8 mouse cellular contexts compared by ENCODE assay signal in the genomic region with DNA sequence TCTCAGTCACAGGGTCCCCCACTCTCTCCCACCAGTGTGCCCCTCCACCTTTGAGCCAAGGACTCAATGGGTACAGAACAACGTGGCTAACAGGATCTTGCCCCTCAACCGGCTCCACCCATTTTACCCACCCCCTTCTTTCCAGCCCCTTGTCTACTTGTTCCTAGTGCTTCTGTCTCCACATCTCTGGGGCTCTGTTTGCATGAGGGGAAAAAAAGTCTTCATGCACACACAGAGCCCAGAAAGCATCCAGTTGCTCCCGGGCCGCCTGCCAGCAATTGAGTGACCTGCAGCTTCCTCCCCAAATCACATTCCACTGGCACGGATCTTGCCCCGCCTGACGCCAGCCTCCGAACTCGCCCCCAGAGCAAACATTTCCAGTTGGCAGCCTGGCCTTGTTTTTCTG. TPM values are rescaled to one million over a fixed set of nuclear protein-coding genes. Genes with fewer than 3 reads are reported as not detected.
DNase-seq lines count a peak whose midpoint lies in the region; ATAC-seq and TF ChIP-seq lines count a peak whose summit lies in the region.

No protein-coding gene starts in this region.

- no peak for TF ChIP-seq CTCF in embryonic fibroblast, embryonic 13.5 days (IDR thresholded peaks at IDR 0.05; ENCODE audit: borderline replicate concordance, insufficient read depth, low read length)
- no peak for TF ChIP-seq CTCF in kidney, postnatal 0 days (IDR thresholded peaks at IDR 0.05; ENCODE audit: low read depth)

- peak overlapping the region; percentile 14; the same call in 1 of the 2 replicates for H3K4me2 ChIP-seq in heart, embryonic 11.5 days
- no peak overlapping the region for H3K4me2 ChIP-seq in kidney, postnatal 0 days (ENCODE audit: low read length)
- 0 out of 2 replicates have a peak overlapping the region, but pooled peaks have one; percentile 8 for H3K4me2 ChIP-seq in limb, embryonic 12.5 days
- no peak overlapping the region for H3K4me2 ChIP-seq in neural tube, embryonic 14.5 days (ENCODE audit: low read depth, low read length)

- 20% methylated on average over 9 of the region's 9 CpGs for WGBS in heart, embryonic 11.5 days (ENCODE audit: insufficient replicate concordance)
- 4% methylated on average over 9 of the region's 9 CpGs for WGBS in kidney, postnatal 0 days
- WGBS in limb, embryonic 12.5 days = 24% methylated on average over 9 of the region's 9 CpGs
- WGBS in neural tube, embryonic 14.5 days = 25% methylated on average over 9 of the region's 9 CpGs

- TF ChIP-seq POLR2A in embryonic fibroblast, embryonic 13.5 days (IDR thresholded peaks at IDR 0.05; ENCODE audit: low read depth, low read length) = no peak

- peak overlapping the region; percentile 1; the same call in 1 of the 2 replicates for H3K9ac ChIP-seq in heart, embryonic 11.5 days (ENCODE audit: low read depth, low read length)
- H3K9ac ChIP-seq in kidney, postnatal 0 days (ENCODE audit: low read depth, low read length) = no peak overlapping the region
- no peak overlapping the region for H3K9ac ChIP-seq in limb, embryonic 12.5 days (replicated peaks)
- no peak overlapping the region for H3K9ac ChIP-seq in neural tube, embryonic 14.5 days (replicated peaks; ENCODE audit: low read depth, low read length)

- peak; percentile 33 for DNase-seq in cerebellum, adult 11 months
- DNase-seq in kidney, postnatal 0 days (ENCODE audit: low spot score) = peak; percentile 87
- peak; percentile 92 to 94 for DNase-seq in urinary bladder, postnatal 4 days (ENCODE audit: low spot score in 2 of 2)

- no peaks in the 10 kb centered on the region for H3K9me3 ChIP-seq in heart, embryonic 11.5 days (replicated peaks; ENCODE audit: control insufficient read depth, low read length)
- no peaks in the 10 kb centered on the region for H3K9me3 ChIP-seq in kidney, postnatal 0 days (replicated peaks; ENCODE audit: low read length)
- H3K9me3 ChIP-seq in limb, embryonic 12.5 days = no peaks in the 10 kb centered on the region
- no peaks in the 10 kb centered on the region for H3K9me3 ChIP-seq in neural tube, embryonic 14.5 days (ENCODE audit: control insufficient read depth, low read length)

- H3K4me1 ChIP-seq in embryonic fibroblast, embryonic 13.5 days (ENCODE audit: control insufficient read depth, insufficient read depth, low read length) = peaks cover 12% of the 10 kb centered on the region; the same call in 1 of the 2 replicates
- peaks cover 35% of the 10 kb centered on the region for H3K4me1 ChIP-seq in heart, embryonic 11.5 days (ENCODE audit: control insufficient read depth, insufficient read depth, low read length)
- H3K4me1 ChIP-seq in kidney, postnatal 0 days (replicated peaks; ENCODE audit: insufficient read depth, low read length) = peaks cover 30% of the 10 kb centered on the region; the same call in 1 of the 2 replicates
- H3K4me1 ChIP-seq in limb, embryonic 12.5 days (replicated peaks) = peaks cover 56% of the 10 kb centered on the region
- no peaks in the 10 kb centered on the region for H3K4me1 ChIP-seq in neural tube, embryonic 14.5 days (ENCODE audit: control insufficient read depth, insufficient read depth, low read length)

- no peak for ATAC-seq in cerebellum, adult (ENCODE audit: insufficient number of reproducible peaks, low FRiP score, low TSS enrichment)
- no peak; the same call in 1 of the 2 replicates for ATAC-seq in heart, embryonic 11.5 days (replicated peaks; ENCODE audit: insufficient number of reproducible peaks, low FRiP score, low TSS enrichment)
- no peak for ATAC-seq in kidney, postnatal 0 days (replicated peaks; ENCODE audit: low FRiP score, low read depth)
- no peak for ATAC-seq in limb, embryonic 12.5 days (ENCODE audit: insufficient number of reproducible peaks, insufficient read depth, low FRiP score, low TSS enrichment, low read depth)
- ATAC-seq in neural tube, embryonic 14.5 days (ENCODE audit: low read depth) = peak; percentile 87

- H3K27me3 ChIP-seq in heart, embryonic 11.5 days (ENCODE audit: control insufficient read depth, insufficient read depth, low read length) = peaks cover 2% of the 10 kb centered on the region; the same call in 1 of the 2 replicates
- no peaks in the 10 kb centered on the region for H3K27me3 ChIP-seq in kidney, postnatal 0 days (ENCODE audit: insufficient read depth, low read length)
- peaks cover 27% of the 10 kb centered on the region for H3K27me3 ChIP-seq in limb, embryonic 12.5 days
- 0 out of 2 replicates have a peak, but pooled peaks cover 4% of the 10 kb centered on the region for H3K27me3 ChIP-seq in neural tube, embryonic 14.5 days (ENCODE audit: control insufficient read depth, insufficient read depth, low read length)

- peak overlapping the region; percentile 76 for H3K27ac ChIP-seq in embryonic fibroblast, embryonic 13.5 days (ENCODE audit: insufficient read depth, low read length)
- H3K27ac ChIP-seq in heart, embryonic 11.5 days (ENCODE audit: low read depth, low read length) = peak overlapping the region; percentile 85
- peak overlapping the region; percentile 76 for H3K27ac ChIP-seq in kidney, postnatal 0 days
- peak overlapping the region; percentile 89 for H3K27ac ChIP-seq in limb, embryonic 12.5 days
- H3K27ac ChIP-seq in neural tube, embryonic 14.5 days (ENCODE audit: low read depth, low read length) = peak overlapping the region; percentile 70

- H3K4me3 ChIP-seq in embryonic fibroblast, embryonic 13.5 days (ENCODE audit: insufficient read depth, low read length) = no peak overlapping the region
- H3K4me3 ChIP-seq in heart, embryonic 11.5 days (ENCODE audit: low read depth, low read length) = no peak overlapping the region
- H3K4me3 ChIP-seq in kidney, postnatal 0 days (replicated peaks; ENCODE audit: low read depth, low read length) = no peak overlapping the region
- no peak overlapping the region for H3K4me3 ChIP-seq in limb, embryonic 12.5 days (replicated peaks)
- no peak overlapping the region for H3K4me3 ChIP-seq in neural tube, embryonic 14.5 days (ENCODE audit: low read depth, low read length)

- H3K36me3 ChIP-seq in heart, embryonic 11.5 days (ENCODE audit: control insufficient read depth, insufficient read depth, low read length) = no peaks in the 10 kb centered on the region
- no peaks in the 10 kb centered on the region for H3K36me3 ChIP-seq in kidney, postnatal 0 days (ENCODE audit: insufficient read depth, low read length)
- H3K36me3 ChIP-seq in limb, embryonic 12.5 days = no peaks in the 10 kb centered on the region
- no peaks in the 10 kb centered on the region for H3K36me3 ChIP-seq in neural tube, embryonic 14.5 days (ENCODE audit: control insufficient read depth, insufficient read depth, low read length)

RNA-seq across cellular contexts. Expression of gene Atoh8, which starts 8.8 kb away (rescaled TPM):
- polyA plus RNA-seq in embryonic fibroblast, embryonic 13.5 days (2011; ENCODE audit: insufficient read length, low read depth, missing spikeins) = 14.0 and 16.2 TPM in 2 replicates
- polyA plus RNA-seq in heart, embryonic 11.5 days (2014; fragmentation: Nextera tagmentation; extraction: Ambion mirVana) = 11.6 and 11.8 TPM in 2 replicates
- 18.0 and 20.8 TPM in 2 replicates for polyA plus RNA-seq in kidney, postnatal 0 days (2015; fragmentation: Nextera tagmentation; extraction: Ambion mirVana)
- polyA plus RNA-seq in limb, embryonic 12.5 days (2016; fragmentation: Nextera tagmentation; extraction: Ambion mirVana) = 30.7 and 30.8 TPM in 2 replicates
- 1.1 and 2.4 TPM in 2 replicates for polyA plus RNA-seq in neural tube, embryonic 14.5 days (2014; fragmentation: Nextera tagmentation; extraction: Ambion mirVana)

Comparison
In these comparisons a context has a peak if more than half of its experiments do, and no peak if none do; other contexts are left out.
1. DNase-seq: peak in every context shown above with its lines; median percentile 93 in urinary bladder, postnatal 4 days; 87 in kidney, postnatal 0 days; 33 in cerebellum, adult 11 months.
2. H3K4me2 ChIP-seq: peak in heart, embryonic 11.5 days (single experiment) and limb, embryonic 12.5 days (single experiment); none in kidney, postnatal 0 days (single experiment) and neural tube, embryonic 14.5 days (single experiment).
3. Peak in every context shown above with its lines, with median percentiles within 50 percentile points of each other: H3K27ac ChIP-seq.